Mouse (Mus musculus): ENCODE measurements around the gene Ly6g5b. TPM values are rescaled to one million over a fixed set of nuclear protein-coding genes. Genes with fewer than 3 reads are reported as not detected.

Ly6g5b gene
- polyA plus RNA-seq, 1 experiment = not detected

DNA sequence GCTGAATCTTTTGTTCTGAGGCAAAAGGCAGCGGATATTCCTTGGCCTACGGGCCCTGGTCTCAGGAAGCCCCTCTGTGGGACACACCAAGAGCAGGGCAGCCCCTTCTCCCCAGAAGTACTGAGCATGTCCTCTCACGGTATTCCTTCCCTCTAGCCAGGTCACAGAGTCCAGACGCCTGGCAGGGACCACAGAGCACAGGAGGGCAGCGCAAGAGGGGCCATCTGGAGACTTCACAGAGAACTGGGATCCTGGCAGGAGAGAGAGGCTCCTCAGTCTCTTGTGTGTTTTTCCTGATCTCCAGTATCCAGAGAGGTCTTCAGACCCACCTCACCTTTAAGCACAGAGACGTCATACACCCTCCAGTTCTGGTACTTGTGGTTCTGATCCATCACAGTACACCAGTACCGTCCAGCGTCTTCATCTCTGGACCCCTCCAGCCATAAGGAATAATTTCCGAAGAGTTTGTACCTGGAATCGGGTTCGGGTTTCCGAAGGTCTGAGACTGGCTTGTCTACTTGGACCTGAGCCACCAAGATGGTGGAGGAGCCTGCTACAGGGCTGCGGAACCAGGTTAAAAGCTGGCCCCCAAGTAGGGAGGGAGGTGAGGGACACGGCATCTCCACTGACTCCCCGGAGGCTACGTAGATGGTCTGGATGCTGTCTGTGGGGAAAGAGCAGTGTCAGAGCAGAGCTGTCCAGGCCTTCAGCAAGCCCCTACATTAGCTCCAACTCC is 32.2 kb downstream of the Ly6g5b start:
- Histone ChIP-seq H3K27ac (ENCODE audit: insufficient read depth, low read length) (no peak overlapping the region), H3K4me3 (ENCODE audit: low read depth, low read length) (no peak overlapping the region), H3K9me3 (replicated peaks; ENCODE audit: control insufficient read depth, insufficient read depth, low read length, poor library complexity, severe bottlenecking) (no peaks in the 10 kb centered on the region), H3K27me3 (ENCODE audit: control insufficient read depth, insufficient read depth, low read length, poor library complexity, severe bottlenecking) (no peaks in the 10 kb centered on the region), H3K4me1 (ENCODE audit: control insufficient read depth, insufficient read depth, low read length) (no peaks in the 10 kb centered on the region), H3K9ac (ENCODE audit: low read depth, poor library complexity, severe bottlenecking) (no peak overlapping the region), H3K36me3 (ENCODE audit: control insufficient read depth, insufficient read depth, low read length, poor library complexity, severe bottlenecking) (no peaks in the 10 kb centered on the region)
- TF ChIP-seq EP300 (IDR thresholded peaks at IDR 0.05; ENCODE audit: insufficient read depth, low read depth, low read length) (no peak), POLR2A (IDR thresholded peaks at IDR 0.05; ENCODE audit: insufficient read depth, low read length) (no peak), CTCF (IDR thresholded peaks at IDR 0.05; ENCODE audit: low read depth, low read length) (no peak)

DNA sequence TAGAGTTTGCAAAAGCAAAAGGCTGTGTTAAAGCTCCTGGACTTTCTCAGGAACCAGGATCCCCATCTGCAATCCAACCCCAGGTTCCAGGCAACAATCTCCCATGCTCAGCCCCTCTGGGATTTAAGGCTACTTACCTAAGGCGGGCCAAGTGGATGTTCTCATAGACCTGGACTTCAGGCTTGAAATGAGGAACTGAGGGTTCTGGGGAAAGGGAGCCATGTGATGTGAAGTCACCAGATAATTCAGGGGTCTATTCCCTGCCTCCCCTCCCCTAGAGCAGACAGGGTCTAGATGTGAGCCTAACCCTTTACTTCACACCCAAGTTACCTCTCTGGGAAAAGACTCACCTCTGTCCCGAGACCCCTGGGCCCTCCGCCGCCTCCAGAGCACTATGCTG is 34.5 kb downstream of the Ly6g5b start:
- no peaks in the 10 kb centered on the region for H3K36me3 ChIP-seq (ENCODE audit: control insufficient read depth, insufficient read depth, low read length, poor library complexity, severe bottlenecking)
- TF ChIP-seq EP300 (IDR thresholded peaks at IDR 0.05; ENCODE audit: insufficient read depth, low read depth, low read length) (no peak), CTCF (IDR thresholded peaks at IDR 0.05; ENCODE audit: low read depth, low read length) (no peak), POLR2A (IDR thresholded peaks at IDR 0.05; ENCODE audit: insufficient read depth, low read length) (no peak)
- H3K27ac ChIP-seq (ENCODE audit: insufficient read depth, low read length) = no peak overlapping the region
- H3K4me3 ChIP-seq (ENCODE audit: low read depth, low read length) = no peak overlapping the region
- H3K9me3 ChIP-seq (replicated peaks; ENCODE audit: control insufficient read depth, insufficient read depth, low read length, poor library complexity, severe bottlenecking) = no peaks in the 10 kb centered on the region
- no peaks in the 10 kb centered on the region for H3K27me3 ChIP-seq (ENCODE audit: control insufficient read depth, insufficient read depth, low read length, poor library complexity, severe bottlenecking)
- peaks cover 2% of the 10 kb centered on the region for H3K4me1 ChIP-seq (ENCODE audit: control insufficient read depth, insufficient read depth, low read length)
- H3K9ac ChIP-seq (ENCODE audit: low read depth, poor library complexity, severe bottlenecking) = no peak overlapping the region

DNA sequence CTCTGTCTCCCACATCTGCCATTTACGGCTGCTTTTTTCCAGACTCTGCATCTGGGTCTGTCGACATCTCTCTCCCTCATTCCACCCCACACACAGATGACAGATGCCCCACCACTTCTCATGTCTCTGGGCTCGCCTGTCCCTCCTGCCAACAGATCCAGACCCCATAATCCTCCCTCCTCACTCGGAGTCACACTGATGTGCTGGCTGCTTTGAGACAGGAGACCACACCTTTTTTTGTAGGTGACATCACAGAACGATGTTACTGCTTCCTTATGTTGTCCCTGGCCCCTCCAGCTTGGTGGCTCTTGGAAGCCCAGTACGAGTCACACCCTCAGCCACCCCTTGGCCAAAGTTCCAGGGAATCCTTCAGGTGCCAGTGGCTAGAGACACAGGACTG is 35.0 kb downstream of the Ly6g5b start:
- H3K9me3 ChIP-seq (replicated peaks; ENCODE audit: control insufficient read depth, insufficient read depth, low read length, poor library complexity, severe bottlenecking) = no peaks in the 10 kb centered on the region
- H3K9ac ChIP-seq (ENCODE audit: low read depth, poor library complexity, severe bottlenecking) = no peak overlapping the region

DNA sequence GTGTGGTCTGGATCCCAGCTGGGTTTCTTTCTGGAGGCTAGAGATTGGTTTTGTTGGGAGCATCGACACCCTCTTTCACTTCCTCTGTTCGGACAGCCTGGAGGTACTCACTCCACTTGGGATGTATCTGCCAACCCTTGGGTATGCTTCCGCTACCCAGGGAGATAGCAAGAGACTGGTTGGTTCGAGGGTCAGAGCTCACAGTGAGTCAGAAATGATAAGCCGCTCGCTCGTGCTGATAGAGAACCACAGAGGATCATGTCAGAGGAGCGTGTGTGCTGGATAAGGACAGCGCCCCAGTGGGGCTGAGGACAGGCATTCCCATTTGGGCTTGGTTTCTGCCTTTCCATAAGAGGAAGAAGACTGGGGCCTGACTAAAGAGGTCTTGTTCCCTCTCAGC is 35.5 kb downstream of the Ly6g5b start:
- Histone ChIP-seq H3K4me3 (ENCODE audit: low read depth, low read length) (no peak overlapping the region), H3K9ac (ENCODE audit: low read depth, poor library complexity, severe bottlenecking) (no peak overlapping the region), H3K9me3 (replicated peaks; ENCODE audit: control insufficient read depth, insufficient read depth, low read length, poor library complexity, severe bottlenecking) (no peaks in the 10 kb centered on the region), H3K36me3 (ENCODE audit: control insufficient read depth, insufficient read depth, low read length, poor library complexity, severe bottlenecking) (no peaks in the 10 kb centered on the region), H3K27me3 (ENCODE audit: control insufficient read depth, insufficient read depth, low read length, poor library complexity, severe bottlenecking) (no peaks in the 10 kb centered on the region), H3K27ac (ENCODE audit: insufficient read depth, low read length) (no peak overlapping the region), H3K4me1 (ENCODE audit: control insufficient read depth, insufficient read depth, low read length) (peaks cover 2% of the 10 kb centered on the region)
- no peak for TF ChIP-seq POLR2A (IDR thresholded peaks at IDR 0.05; ENCODE audit: insufficient read depth, low read length)
- TF ChIP-seq EP300 (IDR thresholded peaks at IDR 0.05; ENCODE audit: insufficient read depth, low read depth, low read length) = no peak

More for the DNA sequence above, 35.0 kb downstream of the Ly6g5b start:
- Histone ChIP-seq H3K27ac (ENCODE audit: insufficient read depth, low read length) (no peak overlapping the region), H3K27me3 (ENCODE audit: control insufficient read depth, insufficient read depth, low read length, poor library complexity, severe bottlenecking) (no peaks in the 10 kb centered on the region), H3K4me3 (ENCODE audit: low read depth, low read length) (no peak overlapping the region), H3K4me1 (ENCODE audit: control insufficient read depth, insufficient read depth, low read length) (peaks cover 2% of the 10 kb centered on the region), H3K36me3 (ENCODE audit: control insufficient read depth, insufficient read depth, low read length, poor library complexity, severe bottlenecking) (no peaks in the 10 kb centered on the region)
- no peak for TF ChIP-seq CTCF (IDR thresholded peaks at IDR 0.05; ENCODE audit: low read depth, low read length)
- no peak for TF ChIP-seq EP300 (IDR thresholded peaks at IDR 0.05; ENCODE audit: insufficient read depth, low read depth, low read length)
- TF ChIP-seq POLR2A (IDR thresholded peaks at IDR 0.05; ENCODE audit: insufficient read depth, low read length) = no peak

DNA sequence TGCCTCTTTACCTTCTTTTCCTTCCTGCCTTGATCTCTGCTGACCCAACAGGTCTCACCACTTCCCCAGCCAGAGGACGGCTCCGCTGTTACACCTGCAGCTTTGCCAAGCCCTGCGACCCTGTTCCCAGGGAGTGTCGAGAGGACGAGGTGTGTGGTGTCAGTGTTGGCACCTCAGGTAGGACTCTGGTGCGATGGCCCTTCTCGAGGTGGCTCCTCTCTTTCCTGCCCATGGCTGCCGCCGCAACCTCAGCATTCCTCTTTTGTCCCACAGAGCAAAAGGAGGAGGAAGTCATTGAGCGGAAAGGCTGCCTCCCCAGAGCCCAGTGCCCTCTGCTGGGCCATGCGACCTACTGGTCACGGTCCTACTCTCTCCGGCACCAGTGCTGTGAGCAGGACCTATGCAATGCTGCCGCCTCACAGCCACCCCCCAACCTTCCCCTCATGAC is 37.4 kb downstream of the Ly6g5b start, which contains the start of gene Ly6g6d:
Gene Ly6g6d (minus strand): TSS at position 280 of the 448 bp plus-strand sequence.
- no peaks in the 10 kb centered on the region for H3K27me3 ChIP-seq (ENCODE audit: control insufficient read depth, insufficient read depth, low read length, poor library complexity, severe bottlenecking)
- peak within 1 kb of the TSS; percentile 85 for H3K27ac ChIP-seq (ENCODE audit: insufficient read depth, low read length)
- no peaks in the 10 kb centered on the region for H3K36me3 ChIP-seq (ENCODE audit: control insufficient read depth, insufficient read depth, low read length, poor library complexity, severe bottlenecking)
- no peaks in the 10 kb centered on the region for H3K9me3 ChIP-seq (replicated peaks; ENCODE audit: control insufficient read depth, insufficient read depth, low read length, poor library complexity, severe bottlenecking)
- H3K4me1 ChIP-seq (ENCODE audit: control insufficient read depth, insufficient read depth, low read length) = peaks cover 2% of the 10 kb centered on the region
- peak within 1 kb of the TSS; percentile 58 for H3K9ac ChIP-seq (ENCODE audit: low read depth, poor library complexity, severe bottlenecking)
- TF ChIP-seq CTCF (IDR thresholded peaks at IDR 0.05; ENCODE audit: low read depth, low read length) (peak; percentile 34), EP300 (IDR thresholded peaks at IDR 0.05; ENCODE audit: insufficient read depth, low read depth, low read length) (no peak)
- peak within 1 kb of the TSS; percentile 57 for H3K4me3 ChIP-seq (ENCODE audit: low read depth, low read length)

DNA sequence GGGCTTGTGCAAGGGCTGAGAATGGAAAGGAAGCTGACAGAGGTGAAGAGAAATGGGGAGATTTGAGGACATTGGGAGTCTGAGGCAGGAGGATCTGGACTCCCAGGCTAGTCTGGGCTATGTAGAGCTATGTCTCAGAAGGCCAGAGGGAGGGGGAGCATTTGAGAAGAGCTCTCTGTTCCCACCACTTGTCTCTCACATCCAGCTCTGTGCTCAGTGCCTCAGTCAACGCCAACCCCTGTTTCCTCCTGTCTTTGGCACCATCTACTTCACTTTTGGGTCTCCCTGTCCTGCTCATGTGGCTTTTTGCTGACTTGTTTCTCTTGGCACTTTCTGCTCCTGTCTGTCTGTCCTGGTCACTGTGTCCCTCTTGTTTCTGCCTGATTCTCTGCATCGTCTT is 37.9 kb downstream of the Ly6g5b start:
- TF ChIP-seq CTCF (IDR thresholded peaks at IDR 0.05; ENCODE audit: low read depth, low read length) (no peak), EP300 (IDR thresholded peaks at IDR 0.05; ENCODE audit: insufficient read depth, low read depth, low read length) (no peak), POLR2A (IDR thresholded peaks at IDR 0.05; ENCODE audit: insufficient read depth, low read length) (no peak)
- H3K4me1 ChIP-seq (ENCODE audit: control insufficient read depth, insufficient read depth, low read length) = peaks cover 2% of the 10 kb centered on the region
- no peaks in the 10 kb centered on the region for H3K36me3 ChIP-seq (ENCODE audit: control insufficient read depth, insufficient read depth, low read length, poor library complexity, severe bottlenecking)
- H3K4me3 ChIP-seq (ENCODE audit: low read depth, low read length) = peak overlapping the region; percentile 41
- no peaks in the 10 kb centered on the region for H3K27me3 ChIP-seq (ENCODE audit: control insufficient read depth, insufficient read depth, low read length, poor library complexity, severe bottlenecking)
- peak overlapping the region; percentile 58 for H3K9ac ChIP-seq (ENCODE audit: low read depth, poor library complexity, severe bottlenecking)
- H3K27ac ChIP-seq (ENCODE audit: insufficient read depth, low read length) = peak overlapping the region; percentile 64
- no peaks in the 10 kb centered on the region for H3K9me3 ChIP-seq (replicated peaks; ENCODE audit: control insufficient read depth, insufficient read depth, low read length, poor library complexity, severe bottlenecking)

Data from ES-Bruce4 (cell line).